Mouse (Mus musculus): Measurements from ENCODE around the gene Elobl. TPM values are rescaled to one million over a fixed set of nuclear protein-coding genes. Genes with fewer than 3 reads are reported as not detected.
A peak's percentile ranks its signal among the peaks of the same experiment; 100 is the strongest.

Gene Elobl
- polyA plus RNA-seq, 1 experiment = 1.5 TPM

DNA sequence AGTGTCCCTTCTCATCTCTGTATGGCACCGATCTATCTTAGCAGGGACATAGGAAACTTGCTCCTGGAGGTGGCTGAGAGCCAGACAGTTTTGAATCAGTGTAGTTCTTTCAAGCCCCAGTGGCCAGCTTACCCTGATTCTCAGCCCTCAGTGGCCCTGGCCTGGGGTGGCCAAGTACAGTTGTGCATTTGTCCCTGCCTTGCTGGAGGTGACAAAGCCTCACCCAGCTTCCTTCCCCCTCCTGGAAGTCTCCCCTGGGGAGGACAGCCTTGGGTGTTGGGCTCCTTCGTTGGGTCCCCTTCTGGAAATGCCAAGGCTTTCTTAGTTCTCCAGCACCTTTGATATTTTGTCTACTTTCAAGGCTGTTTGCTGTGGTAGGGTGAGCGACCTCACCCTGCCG lies 37.0 kb upstream of the Elobl start:
- H3K27ac ChIP-seq (ENCODE audit: insufficient read depth, low read depth, low read length) = peak overlapping the region; percentile 62
- no peak overlapping the region; the same call in 1 of the 2 replicates for H3K4me3 ChIP-seq (ENCODE audit: insufficient read depth, low read depth, low read length)
- peak; percentile 45 for DNase-seq
- peaks cover 21% of the 10 kb centered on the region for H3K4me1 ChIP-seq (ENCODE audit: control insufficient read depth, insufficient read depth, low read length)
- peaks cover 3% of the 10 kb centered on the region; the same call in 1 of the 2 replicates for H3K36me3 ChIP-seq (ENCODE audit: control insufficient read depth, insufficient read depth, low read length)
- H3K27me3 ChIP-seq (replicated peaks; ENCODE audit: control insufficient read depth, insufficient read depth, low read length) = no peaks in the 10 kb centered on the region
- 42% methylated on average over 4 of the region's 4 CpGs for WGBS
- TF ChIP-seq CTCF (conservative IDR thresholded peaks at IDR 0.05; ENCODE audit: insufficient read depth, insufficient read length, low read depth, low read length) (no peak), POLR2A (IDR thresholded peaks at IDR 0.05; ENCODE audit: low read depth, low read length) (no peak)

DNA sequence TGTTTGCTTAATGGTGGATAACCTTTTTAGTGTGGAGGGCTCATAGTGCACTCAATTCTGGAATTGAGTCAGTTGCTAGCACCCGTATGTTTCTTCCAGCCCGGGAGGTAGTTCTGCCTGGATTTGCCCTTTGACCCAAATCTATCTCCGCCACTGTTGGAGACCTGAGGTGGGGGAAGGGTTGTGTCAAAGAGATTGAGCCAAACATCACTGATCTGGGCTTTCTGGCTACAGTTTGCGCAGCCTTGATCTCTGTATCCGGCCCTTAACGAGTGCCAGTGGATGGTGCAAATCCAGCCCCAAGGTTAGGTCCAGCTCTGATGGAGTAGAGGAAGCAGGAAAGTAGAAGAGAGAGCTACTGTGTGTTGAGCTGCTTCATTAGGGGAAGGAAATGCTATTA lies 36.3 kb upstream of the Elobl start:
- Histone ChIP-seq H3K4me3 (ENCODE audit: insufficient read depth, low read depth, low read length) (peak overlapping the region; percentile 19; the same call in 1 of the 2 replicates), H3K4me1 (ENCODE audit: control insufficient read depth, insufficient read depth, low read length) (peaks cover 18% of the 10 kb centered on the region), H3K36me3 (ENCODE audit: control insufficient read depth, insufficient read depth, low read length) (peaks cover 3% of the 10 kb centered on the region; the same call in 1 of the 2 replicates), H3K27me3 (replicated peaks; ENCODE audit: control insufficient read depth, insufficient read depth, low read length) (no peaks in the 10 kb centered on the region), H3K27ac (ENCODE audit: insufficient read depth, low read depth, low read length) (peak overlapping the region; percentile 46)
- DNase-seq = peak; percentile 75
- TF ChIP-seq POLR2A (IDR thresholded peaks at IDR 0.05; ENCODE audit: low read depth, low read length) = no peak
- no peak for TF ChIP-seq CTCF (conservative IDR thresholded peaks at IDR 0.05; ENCODE audit: insufficient read depth, insufficient read length, low read depth, low read length)
- 25% methylated on average over 6 of the region's 6 CpGs for WGBS

DNA sequence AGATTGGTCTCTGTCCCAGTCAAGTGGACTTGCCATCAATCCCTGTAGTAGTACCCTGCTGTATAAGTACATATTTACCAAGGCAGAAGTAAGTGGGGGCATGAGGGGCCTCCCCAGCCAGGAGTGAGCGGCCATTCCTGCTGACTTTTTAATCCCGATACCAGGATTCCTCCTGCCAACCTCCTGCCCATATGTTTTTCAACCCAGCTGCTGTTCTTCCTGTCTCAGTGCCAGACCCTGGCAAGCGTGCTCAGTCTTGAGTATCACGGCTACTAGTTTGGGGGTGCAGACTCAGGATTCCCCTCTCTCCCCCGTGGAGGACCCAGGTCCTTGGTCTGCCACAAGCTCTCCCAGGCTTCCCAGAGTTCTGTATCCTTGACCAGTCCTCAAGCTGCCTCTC lies 35.9 kb upstream of the Elobl start:
- WGBS = 37% methylated on average over 5 of the region's 5 CpGs
- Histone ChIP-seq H3K27me3 (replicated peaks; ENCODE audit: control insufficient read depth, insufficient read depth, low read length) (no peaks in the 10 kb centered on the region), H3K36me3 (ENCODE audit: control insufficient read depth, insufficient read depth, low read length) (peaks cover 3% of the 10 kb centered on the region; the same call in 1 of the 2 replicates), H3K4me3 (ENCODE audit: insufficient read depth, low read depth, low read length) (peak overlapping the region; percentile 19), H3K27ac (ENCODE audit: insufficient read depth, low read depth, low read length) (peak overlapping the region; percentile 46), H3K4me1 (ENCODE audit: control insufficient read depth, insufficient read depth, low read length) (peaks cover 14% of the 10 kb centered on the region)
- TF ChIP-seq POLR2A (IDR thresholded peaks at IDR 0.05; ENCODE audit: low read depth, low read length) = no peak
- no peak for TF ChIP-seq CTCF (conservative IDR thresholded peaks at IDR 0.05; ENCODE audit: insufficient read depth, insufficient read length, low read depth, low read length)
- no peak for DNase-seq

DNA sequence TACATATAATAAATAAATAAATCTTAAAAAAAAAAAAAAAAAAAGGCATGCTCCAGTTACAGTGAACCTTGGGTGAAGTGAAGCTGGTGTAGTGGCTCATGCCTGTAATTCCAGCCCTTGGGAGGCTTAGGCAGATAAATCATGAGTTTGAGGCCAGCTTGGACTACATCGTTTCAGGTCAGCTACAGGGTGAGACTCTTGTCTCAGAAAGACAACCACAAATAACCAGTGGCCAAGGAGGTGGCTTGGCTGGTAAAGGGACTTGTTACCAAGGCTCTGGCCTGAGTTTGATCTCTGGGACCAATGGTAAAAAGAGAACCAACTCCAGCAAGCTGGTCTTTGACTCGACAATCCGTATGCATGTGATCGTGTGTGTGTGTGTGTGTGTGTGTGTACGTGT lies 35.3 kb upstream of the Elobl start:
- peak overlapping the region; percentile 46 for H3K27ac ChIP-seq (ENCODE audit: insufficient read depth, low read depth, low read length)
- no peak for TF ChIP-seq POLR2A (IDR thresholded peaks at IDR 0.05; ENCODE audit: low read depth, low read length)
- no peak for TF ChIP-seq CTCF (conservative IDR thresholded peaks at IDR 0.05; ENCODE audit: insufficient read depth, insufficient read length, low read depth, low read length)
- 72% methylated on average over 5 of the region's 5 CpGs for WGBS
- no peaks in the 10 kb centered on the region for H3K27me3 ChIP-seq (replicated peaks; ENCODE audit: control insufficient read depth, insufficient read depth, low read length)
- H3K4me3 ChIP-seq (ENCODE audit: insufficient read depth, low read depth, low read length) = peak overlapping the region; percentile 25
- peaks cover 3% of the 10 kb centered on the region; the same call in 1 of the 2 replicates for H3K36me3 ChIP-seq (ENCODE audit: control insufficient read depth, insufficient read depth, low read length)
- no peak for DNase-seq
- H3K4me1 ChIP-seq (ENCODE audit: control insufficient read depth, insufficient read depth, low read length) = peaks cover 14% of the 10 kb centered on the region

DNA sequence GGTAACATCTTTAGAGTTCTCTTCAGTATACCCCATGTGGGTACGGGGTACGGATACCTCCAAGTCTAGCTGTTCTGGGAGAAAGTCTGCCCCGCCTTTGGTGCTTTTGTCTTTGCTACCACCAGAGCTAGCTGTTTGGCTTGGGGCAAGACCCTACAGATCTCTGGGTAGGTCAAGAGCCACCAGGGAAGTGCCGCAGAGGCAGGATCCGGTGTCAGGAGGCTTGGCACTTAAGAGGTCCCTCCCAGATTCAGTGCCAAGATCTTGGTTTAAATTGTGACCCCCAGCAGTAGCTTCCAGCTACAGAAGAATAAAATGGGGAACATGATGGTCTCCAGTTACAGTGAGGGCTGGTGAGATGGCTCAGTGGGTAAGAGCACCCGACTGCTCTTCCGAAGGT lies 34.8 kb upstream of the Elobl start:
- Histone ChIP-seq H3K4me3 (ENCODE audit: insufficient read depth, low read depth, low read length) (peak overlapping the region; percentile 14; the same call in 1 of the 2 replicates), H3K27ac (ENCODE audit: insufficient read depth, low read depth, low read length) (no peak overlapping the region), H3K27me3 (replicated peaks; ENCODE audit: control insufficient read depth, insufficient read depth, low read length) (no peaks in the 10 kb centered on the region), H3K4me1 (ENCODE audit: control insufficient read depth, insufficient read depth, low read length) (peaks cover 14% of the 10 kb centered on the region), H3K36me3 (ENCODE audit: control insufficient read depth, insufficient read depth, low read length) (peaks cover 3% of the 10 kb centered on the region; the same call in 1 of the 2 replicates)
- 76% methylated on average over 7 of the region's 7 CpGs for WGBS
- no peak for TF ChIP-seq CTCF (conservative IDR thresholded peaks at IDR 0.05; ENCODE audit: insufficient read depth, insufficient read length, low read depth, low read length)
- no peak for TF ChIP-seq POLR2A (IDR thresholded peaks at IDR 0.05; ENCODE audit: low read depth, low read length)
- no peak for DNase-seq

DNA sequence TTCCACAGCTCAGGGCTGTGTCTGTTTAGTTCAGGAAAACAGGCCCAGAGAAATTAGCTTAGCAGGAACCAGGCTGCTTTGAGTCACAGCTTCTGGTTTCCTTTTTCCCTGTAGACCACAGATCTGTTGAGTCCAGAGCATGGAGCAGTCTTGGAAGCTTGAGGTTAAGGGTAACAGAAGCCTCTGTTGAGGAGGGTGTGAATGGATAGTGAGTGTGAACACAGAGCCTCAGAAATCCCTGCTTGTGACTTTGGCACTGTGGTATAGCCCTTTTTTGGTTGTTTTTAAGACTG lies 33.7 kb upstream of the Elobl start:
- H3K4me3 ChIP-seq (ENCODE audit: insufficient read depth, low read depth, low read length) = peak overlapping the region; percentile 82
- peak overlapping the region; percentile 75 for H3K27ac ChIP-seq (ENCODE audit: insufficient read depth, low read depth, low read length)
- H3K4me1 ChIP-seq (ENCODE audit: control insufficient read depth, insufficient read depth, low read length) = peaks cover 14% of the 10 kb centered on the region
- H3K36me3 ChIP-seq (ENCODE audit: control insufficient read depth, insufficient read depth, low read length) = no peaks in the 10 kb centered on the region
- TF ChIP-seq POLR2A (IDR thresholded peaks at IDR 0.05; ENCODE audit: low read depth, low read length) (no peak), CTCF (conservative IDR thresholded peaks at IDR 0.05; ENCODE audit: insufficient read depth, insufficient read length, low read depth, low read length) (no peak)
- no peaks in the 10 kb centered on the region for H3K27me3 ChIP-seq (replicated peaks; ENCODE audit: control insufficient read depth, insufficient read depth, low read length)
- no peak for DNase-seq

DNA sequence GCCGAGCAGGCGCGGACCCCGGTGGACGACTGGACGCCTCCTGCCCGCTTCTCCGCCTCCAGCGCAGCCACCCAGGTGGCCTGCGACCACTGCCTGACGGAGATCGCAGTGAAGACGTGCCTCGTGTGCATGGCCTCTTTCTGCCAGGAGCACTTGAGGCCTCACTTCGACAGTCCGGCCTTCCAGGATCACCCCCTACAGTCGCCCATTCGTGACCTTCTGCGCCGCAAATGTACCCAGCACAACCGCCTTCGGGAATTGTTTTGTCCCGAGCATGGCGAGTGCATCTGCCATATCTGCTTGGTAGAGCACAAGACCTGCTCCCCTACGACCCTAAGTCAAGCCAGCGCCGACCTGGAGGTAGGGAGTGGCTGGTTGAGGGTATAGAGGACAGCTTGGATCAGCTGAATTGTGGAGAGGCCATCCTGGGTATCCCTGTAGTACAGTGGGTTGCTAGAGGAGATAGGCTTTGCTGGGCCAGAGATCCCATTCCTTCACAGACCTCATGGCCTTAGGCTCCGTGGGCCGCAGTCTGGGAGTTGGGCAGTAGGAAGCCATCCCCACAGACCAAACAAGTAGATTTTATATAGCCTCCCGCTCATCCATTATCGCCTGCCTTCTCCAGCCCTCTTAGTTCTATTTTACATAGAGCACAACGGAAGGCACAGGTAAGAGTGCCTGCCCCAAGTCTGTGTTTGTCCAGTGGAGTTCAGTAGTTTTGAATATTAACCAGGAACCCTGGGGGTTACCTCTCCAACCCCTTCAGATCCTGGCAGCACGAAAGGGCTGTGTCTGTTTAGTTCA lies 33.2 kb upstream of the Elobl start:
- TF ChIP-seq POLR2A (IDR thresholded peaks at IDR 0.05; ENCODE audit: low read depth, low read length) (no peak), CTCF (conservative IDR thresholded peaks at IDR 0.05; ENCODE audit: insufficient read depth, insufficient read length, low read depth, low read length) (no peak)
- no peaks in the 10 kb centered on the region for H3K27me3 ChIP-seq (replicated peaks; ENCODE audit: control insufficient read depth, insufficient read depth, low read length)
- no peaks in the 10 kb centered on the region for H3K36me3 ChIP-seq (ENCODE audit: control insufficient read depth, insufficient read depth, low read length)
- H3K27ac ChIP-seq (ENCODE audit: insufficient read depth, low read depth, low read length) = peak overlapping the region; percentile 75
- H3K4me3 ChIP-seq (ENCODE audit: insufficient read depth, low read depth, low read length) = peak overlapping the region; percentile 82
- peak; percentile 73 for DNase-seq
- peaks cover 14% of the 10 kb centered on the region for H3K4me1 ChIP-seq (ENCODE audit: control insufficient read depth, insufficient read depth, low read length)
- WGBS = 11% methylated on average over 33 of the region's 33 CpGs

Measured in kidney, adult 2 months (tissue).